Comparison of ENCODE assay signal across 20 mouse cellular contexts in genomic region chr10:39104803-39105449, GRCm38 (mm10). TPM values are rescaled to one million over a fixed set of nuclear protein-coding genes. Genes with fewer than 3 reads are reported as not detected.
DNase-seq lines count a peak whose midpoint lies in the region; ATAC-seq and TF ChIP-seq lines count a peak whose summit lies in the region.
"Had no signal": no experiment of that assay in that cellular context is flagged by ENCODE, and none has a peak within 500 bp of the region (broad histone marks: within the 10 kb centered on the region; RNA-seq: fewer than 3 reads in every experiment).

No protein-coding gene starts in this region.

- no peak overlapping the region for H3K9ac ChIP-seq in hindbrain, embryonic 15.5 days
- no peak overlapping the region for H3K9ac ChIP-seq in hindbrain, embryonic 11.5 days (ENCODE audit: low read depth, low read length)
- H3K9ac ChIP-seq: embryonic facial prominence, embryonic 13.5 days; forebrain, embryonic 12.5 days had no signal

- no peaks in the 10 kb centered on the region for H3K9me3 ChIP-seq in hindbrain, embryonic 15.5 days
- no peaks in the 10 kb centered on the region for H3K9me3 ChIP-seq in hindbrain, embryonic 11.5 days (ENCODE audit: control insufficient read depth, low read length)
- H3K9me3 ChIP-seq: embryonic facial prominence, embryonic 13.5 days; forebrain, embryonic 12.5 days; G1E had no signal

- H3K4me3 ChIP-seq in hindbrain, embryonic 15.5 days = no peak overlapping the region
- no peak overlapping the region for H3K4me3 ChIP-seq in hindbrain, embryonic 11.5 days (ENCODE audit: low read depth, low read length)
- no peak overlapping the region for H3K4me3 ChIP-seq in left cerebral cortex, adult 2 months
- H3K4me3 ChIP-seq: embryonic facial prominence, embryonic 13.5 days; forebrain, embryonic 12.5 days; gastrocnemius, adult 2 months had no signal

- no peak overlapping the region for H3K4me2 ChIP-seq in hindbrain, embryonic 15.5 days
- H3K4me2 ChIP-seq in hindbrain, embryonic 11.5 days (replicated peaks; ENCODE audit: low read depth, low read length) = no peak overlapping the region
- H3K4me2 ChIP-seq: embryonic facial prominence, embryonic 13.5 days; forebrain, embryonic 12.5 days had no signal

- peaks cover 6% of the 10 kb centered on the region for H3K4me1 ChIP-seq in hindbrain, embryonic 15.5 days (replicated peaks)
- no peaks in the 10 kb centered on the region for H3K4me1 ChIP-seq in hindbrain, embryonic 11.5 days (replicated peaks; ENCODE audit: control insufficient read depth, insufficient read depth, low read length)
- H3K4me1 ChIP-seq: embryonic facial prominence, embryonic 13.5 days had no signal

- ATAC-seq in hindbrain, embryonic 15.5 days (ENCODE audit: low FRiP score, low read depth) = 0 out of 2 replicates have a peak, but pooled peaks have one; percentile 13
- no peak for ATAC-seq in hindbrain, embryonic 11.5 days (ENCODE audit: low FRiP score)
- ATAC-seq in Patski = no peak
- ATAC-seq: intestine, embryonic 16.5 days had no signal

- no peaks in the 10 kb centered on the region for H3K27me3 ChIP-seq in hindbrain, embryonic 15.5 days
- no peaks in the 10 kb centered on the region for H3K27me3 ChIP-seq in hindbrain, embryonic 11.5 days (ENCODE audit: control insufficient read depth, insufficient read depth, low read length)
- H3K27me3 ChIP-seq in Patski = no peaks in the 10 kb centered on the region
- H3K27me3 ChIP-seq: embryonic facial prominence, embryonic 13.5 days; forebrain, embryonic 12.5 days had no signal

- H3K36me3 ChIP-seq in hindbrain, embryonic 15.5 days = no peaks in the 10 kb centered on the region
- H3K36me3 ChIP-seq in hindbrain, embryonic 11.5 days (ENCODE audit: control insufficient read depth, insufficient read depth, low read length) = no peaks in the 10 kb centered on the region
- H3K36me3 ChIP-seq: forebrain, embryonic 12.5 days; G1E had no signal

- 92% methylated on average over 8 of the region's 8 CpGs for WGBS in hindbrain, embryonic 15.5 days
- WGBS in hindbrain, embryonic 11.5 days = 92% methylated on average over 8 of the region's 8 CpGs

- in situ Hi-C loops in Patski (cut with MboI; ENCODE audit: low pct_unique_long_range_greater_than_20kb) = no loop called here

- intact Hi-C loops in left cerebral cortex, adult 2 months (cut with DNase I) = no loop called here
- intact Hi-C loops in left cerebral cortex, postnatal 36 days (cut with DNase I) = no loop called here

- no peak for DNase-seq in hindbrain, embryonic 11.5 days (ENCODE audit: low spot score)
- no peak for DNase-seq in left cerebral cortex, adult 2 months (ENCODE audit: extremely low spot score in 1 of 2, low spot score in 2 of 2)
- no peak for DNase-seq in left cerebral cortex, postnatal 36 days (ENCODE audit: low spot score in 2 of 2)
- DNase-seq in 3T3-L1 (ENCODE audit: low read depth, low spot score) (peak; percentile 4), Patski (ENCODE audit: low read depth, low spot score) (no peak)
- DNase-seq in urinary bladder, postnatal 25 days (ENCODE audit: low spot score) = no peak
- DNase-seq: adrenal gland, postnatal 10 days; cerebellum, adult 11-12 months; cerebellum, adult 9-10 months; cerebellum, postnatal 36 days; gastrocnemius, adult 2 months; gastrocnemius, postnatal 25 days; heart, postnatal 10 days; heart, postnatal 4 days had no signal

- TF ChIP-seq CTCF in left cerebral cortex, adult 2 months (IDR thresholded peaks at IDR 0.05) = peak; percentile 11
- TF ChIP-seq CTCF in Patski (IDR thresholded peaks at IDR 0.05) = peak; percentile 23

- POLR2A ChIA-PET in Patski (lab: Charles Lee) = no interaction called here

- CTCF ChIA-PET in Patski (lab: Charles Lee) = no interaction called here

- H3K27ac ChIP-seq in hindbrain, embryonic 15.5 days (replicated peaks) = no peak overlapping the region
- H3K27ac ChIP-seq in hindbrain, embryonic 11.5 days (ENCODE audit: low read depth, low read length) = no peak overlapping the region
- H3K27ac ChIP-seq in left cerebral cortex, adult 2 months = no peak overlapping the region
- H3K27ac ChIP-seq: embryonic facial prominence, embryonic 13.5 days; forebrain, embryonic 12.5 days; gastrocnemius, adult 2 months had no signal

RNA-seq across cellular contexts. Expression of gene Fam229b, which starts 28.8 kb away (rescaled TPM):
- 28.0 and 33.6 TPM in 2 replicates for polyA plus RNA-seq in hindbrain, embryonic 15.5 days (2015; fragmentation: Nextera tagmentation; extraction: Ambion mirVana)
- 14.4 and 20.2 TPM in 2 replicates for polyA plus RNA-seq in hindbrain, embryonic 11.5 days (2014; fragmentation: Nextera tagmentation; extraction: Ambion mirVana)
- total RNA-seq in left cerebral cortex, adult 2 months (2021) = 10 to 100 TPM; 13.8 to 14.9 TPM
- total RNA-seq in left cerebral cortex, postnatal 36 days (2021) = 10 to 100 TPM; 16.1 to 18.6 TPM
- polyA plus RNA-seq in Patski (2021) = 26.0 TPM

RNA-seq across cellular contexts. Expression of gene Tube1, which starts 28.9 kb away (rescaled TPM):
- 6.6 and 8.6 TPM in 2 replicates for polyA plus RNA-seq in hindbrain, embryonic 15.5 days (2015; fragmentation: Nextera tagmentation; extraction: Ambion mirVana)
- polyA plus RNA-seq in hindbrain, embryonic 11.5 days (2014; fragmentation: Nextera tagmentation; extraction: Ambion mirVana) = 22.7 and 23.4 TPM in 2 replicates
- total RNA-seq in left cerebral cortex, adult 2 months (2021) = 1 to 10 TPM; 2.8 to 3.5 TPM
- 1 to 10 TPM; 2.8 to 3.7 TPM for total RNA-seq in left cerebral cortex, postnatal 36 days (2021)
- 4.2 TPM for polyA plus RNA-seq in Patski (2021)

RNA-seq across cellular contexts. Expression of gene Ccn6, which starts 58.7 kb away (rescaled TPM):
- 0.36 and 0.43 TPM in 2 replicates for polyA plus RNA-seq in hindbrain, embryonic 15.5 days (2015; fragmentation: Nextera tagmentation; extraction: Ambion mirVana)
- polyA plus RNA-seq in hindbrain, embryonic 11.5 days (2014; fragmentation: Nextera tagmentation; extraction: Ambion mirVana) = 0.15 and 0.31 TPM in 2 replicates
- total RNA-seq in left cerebral cortex, adult 2 months (2021) = under 1 TPM in 1 of 2 experiments, not detected in 1; 0.57 TPM
- total RNA-seq in left cerebral cortex, postnatal 36 days (2021) = under 1 TPM in 1 of 2 experiments, not detected in 1; 0.36 TPM
- polyA plus RNA-seq in Patski (2021) = 0.06 TPM
- total RNA-seq: G1E; gastrocnemius, adult 2 months; gastrocnemius, postnatal 25 days; granulocyte monocyte progenitor cell, adult 5-6 weeks; heart, postnatal 10 days; heart, postnatal 4 days had no signal
- polyA plus RNA-seq: G1E had no signal
